Mouse (Mus musculus): Measurements from ENCODE around the gene Col11a2. TPM values are rescaled to one million over a fixed set of nuclear protein-coding genes. Genes with fewer than 3 reads are reported as not detected.

Gene Col11a2
- polyA plus RNA-seq, 1 experiment from 2014 or later = 0.27 TPM

DNA sequence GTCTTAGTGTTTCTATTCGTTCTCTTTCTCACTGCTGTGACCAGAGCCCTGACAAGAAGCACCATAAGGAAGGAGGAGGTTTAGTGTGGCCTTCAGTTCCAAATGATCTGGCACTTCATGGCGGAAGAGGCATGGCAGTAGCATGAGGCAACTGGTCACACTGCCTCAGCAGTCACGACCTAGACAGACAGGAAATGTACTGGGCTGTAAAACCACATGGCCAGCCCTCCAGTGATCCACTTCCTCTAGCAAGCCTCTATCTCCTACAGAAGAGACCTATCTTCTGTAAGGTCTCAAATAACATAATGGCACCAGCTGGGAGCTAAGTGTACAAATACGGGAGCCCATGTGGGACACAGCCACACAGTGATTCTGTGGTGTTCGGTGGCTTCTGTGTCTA, 32.9 kb downstream of the Col11a2 start:
- WGBS (ENCODE audit: insufficient replicate concordance) = 35% methylated on average over 5 of the region's 5 CpGs
- H3K27me3 ChIP-seq (ENCODE audit: control insufficient read depth, insufficient read depth, low read depth, low read length) = peaks cover 15% of the 10 kb centered on the region
- no peak overlapping the region for H3K4me3 ChIP-seq (ENCODE audit: low read depth, low read length)
- no peaks in the 10 kb centered on the region for H3K9me3 ChIP-seq (replicated peaks; ENCODE audit: control insufficient read depth, low read length)
- H3K27ac ChIP-seq (ENCODE audit: low read length) = no peak overlapping the region
- H3K4me2 ChIP-seq (ENCODE audit: low read depth, low read length) = no peak overlapping the region
- H3K36me3 ChIP-seq (ENCODE audit: control insufficient read depth, insufficient read depth) = no peaks in the 10 kb centered on the region
- H3K4me1 ChIP-seq (ENCODE audit: control insufficient read depth, low read depth, low read length) = no peaks in the 10 kb centered on the region
- no peak for ATAC-seq (ENCODE audit: low read depth)
- H3K9ac ChIP-seq (ENCODE audit: low read depth, low read length) = no peak overlapping the region

DNA sequence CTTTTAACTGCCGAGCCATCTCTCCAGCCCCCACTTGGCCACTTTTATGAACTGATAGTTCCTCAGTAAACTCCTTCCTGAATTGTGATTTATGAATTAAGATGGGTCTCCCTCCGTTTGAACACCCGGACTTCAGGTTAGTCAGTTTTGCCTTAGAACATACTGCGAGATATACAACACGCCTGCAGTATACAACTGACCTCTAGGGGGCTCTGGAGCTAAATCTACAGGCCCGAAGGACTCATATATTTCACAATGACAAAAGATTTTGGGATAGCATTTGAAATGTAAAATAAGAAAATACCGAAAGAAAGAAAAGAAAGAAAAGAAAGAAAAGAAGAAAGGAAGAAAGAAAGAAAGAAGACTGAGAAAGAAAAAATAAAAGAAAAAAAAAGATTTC, 36.0 kb downstream of the Col11a2 start:
- no peak overlapping the region for H3K4me2 ChIP-seq (ENCODE audit: low read depth, low read length)
- no peaks in the 10 kb centered on the region for H3K9me3 ChIP-seq (replicated peaks; ENCODE audit: control insufficient read depth, low read length)
- no peak for ATAC-seq (ENCODE audit: low read depth)
- no peak overlapping the region for H3K9ac ChIP-seq (ENCODE audit: low read depth, low read length)
- H3K4me3 ChIP-seq (ENCODE audit: low read depth, low read length) = no peak overlapping the region
- WGBS (ENCODE audit: insufficient replicate concordance) = 26% methylated on average over 7 of the region's 7 CpGs
- no peak overlapping the region for H3K27ac ChIP-seq (ENCODE audit: low read length)
- H3K4me1 ChIP-seq (ENCODE audit: control insufficient read depth, low read depth, low read length) = no peaks in the 10 kb centered on the region; the same call in 1 of the 2 replicates
- H3K27me3 ChIP-seq (ENCODE audit: control insufficient read depth, insufficient read depth, low read depth, low read length) = peaks cover 20% of the 10 kb centered on the region
- no peaks in the 10 kb centered on the region for H3K36me3 ChIP-seq (ENCODE audit: control insufficient read depth, insufficient read depth)

DNA sequence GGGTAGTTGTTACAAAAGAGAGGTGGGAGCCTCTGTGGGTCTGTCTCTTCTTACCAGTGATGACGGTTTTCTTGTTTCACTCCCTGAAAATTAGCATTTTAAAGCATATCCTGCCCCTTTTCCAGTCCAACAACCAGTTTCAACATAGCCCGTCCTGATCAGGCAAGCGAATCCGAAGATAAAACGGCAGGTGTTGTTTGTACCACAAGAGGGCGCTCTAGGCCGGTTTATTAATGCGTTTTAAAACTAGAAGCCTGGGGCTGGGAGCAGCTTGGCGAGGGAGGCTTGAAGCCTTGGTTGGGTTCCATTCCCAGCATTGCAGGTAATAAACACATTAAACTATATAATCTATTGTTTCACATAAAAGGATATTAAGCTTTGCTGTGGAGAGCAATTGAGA, 38.3 kb downstream of the Col11a2 start:
- no peaks in the 10 kb centered on the region for H3K9me3 ChIP-seq (replicated peaks; ENCODE audit: control insufficient read depth, low read length)
- H3K4me1 ChIP-seq (ENCODE audit: control insufficient read depth, low read depth, low read length) = no peaks in the 10 kb centered on the region; the same call in 1 of the 2 replicates
- no peaks in the 10 kb centered on the region for H3K36me3 ChIP-seq (ENCODE audit: control insufficient read depth, insufficient read depth)
- peaks cover 20% of the 10 kb centered on the region for H3K27me3 ChIP-seq (ENCODE audit: control insufficient read depth, insufficient read depth, low read depth, low read length)
- no peak for ATAC-seq (ENCODE audit: low read depth)
- no peak overlapping the region for H3K4me3 ChIP-seq (ENCODE audit: low read depth, low read length)
- no peak overlapping the region for H3K4me2 ChIP-seq (ENCODE audit: low read depth, low read length)
- no peak overlapping the region for H3K9ac ChIP-seq (ENCODE audit: low read depth, low read length)
- no peak overlapping the region for H3K27ac ChIP-seq (ENCODE audit: low read length)
- 1% methylated on average over 9 of the region's 9 CpGs for WGBS (ENCODE audit: insufficient replicate concordance)

DNA sequence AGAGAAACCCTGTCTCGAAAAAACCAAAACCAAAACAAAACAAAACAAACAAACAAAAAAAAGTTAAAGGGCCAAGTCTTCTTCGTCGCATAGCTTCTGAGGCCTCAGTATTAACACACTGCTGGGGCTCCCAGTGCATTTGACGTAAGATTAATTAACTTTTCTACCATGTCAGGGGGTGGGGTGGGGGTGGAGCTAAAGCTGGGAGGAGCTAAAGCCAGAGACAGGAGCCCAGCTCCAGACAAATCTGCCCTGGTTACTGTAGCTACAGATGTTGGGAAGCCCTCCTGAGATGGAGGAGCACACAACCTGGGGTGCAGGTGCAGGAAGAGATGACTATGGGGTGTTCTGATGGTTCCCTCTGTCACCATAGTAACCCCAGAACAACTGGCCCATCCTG, 38.9 kb downstream of the Col11a2 start:
- Histone ChIP-seq H3K4me1 (ENCODE audit: control insufficient read depth, low read depth, low read length) (no peaks in the 10 kb centered on the region; the same call in 1 of the 2 replicates), H3K27ac (ENCODE audit: low read length) (no peak overlapping the region), H3K9me3 (replicated peaks; ENCODE audit: control insufficient read depth, low read length) (no peaks in the 10 kb centered on the region), H3K27me3 (ENCODE audit: control insufficient read depth, insufficient read depth, low read depth, low read length) (peaks cover 20% of the 10 kb centered on the region), H3K36me3 (ENCODE audit: control insufficient read depth, insufficient read depth) (no peaks in the 10 kb centered on the region), H3K4me2 (ENCODE audit: low read depth, low read length) (no peak overlapping the region), H3K4me3 (ENCODE audit: low read depth, low read length) (no peak overlapping the region), H3K9ac (ENCODE audit: low read depth, low read length) (no peak overlapping the region)
- 48% methylated on average over 4 of the region's 4 CpGs for WGBS (ENCODE audit: insufficient replicate concordance)
- ATAC-seq (ENCODE audit: low read depth) = no peak

DNA sequence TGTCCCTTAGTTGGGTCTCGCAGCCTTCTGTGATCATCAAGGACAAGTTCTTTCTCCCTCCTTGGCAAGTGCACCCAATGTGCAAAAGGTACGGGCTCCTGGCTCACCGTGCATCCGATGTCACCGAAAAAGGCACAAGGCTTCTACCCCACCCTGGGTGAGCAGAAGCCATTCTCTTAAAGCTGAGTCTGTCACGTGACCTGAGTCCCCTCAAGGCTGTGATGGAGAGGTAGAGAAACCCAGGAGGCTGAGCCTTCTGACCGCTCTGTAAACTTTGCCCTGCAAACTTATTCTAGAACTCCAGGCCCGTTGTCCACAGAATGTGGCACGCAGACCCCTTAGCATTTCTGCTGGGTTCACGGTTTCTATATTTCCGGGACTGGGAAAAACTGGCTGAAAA, 39.8 kb downstream of the Col11a2 start:
- Histone ChIP-seq H3K9me3 (replicated peaks; ENCODE audit: control insufficient read depth, low read length) (no peaks in the 10 kb centered on the region), H3K27ac (ENCODE audit: low read length) (no peak overlapping the region), H3K4me2 (ENCODE audit: low read depth, low read length) (no peak overlapping the region), H3K9ac (ENCODE audit: low read depth, low read length) (no peak overlapping the region), H3K27me3 (ENCODE audit: control insufficient read depth, insufficient read depth, low read depth, low read length) (peaks cover 20% of the 10 kb centered on the region), H3K4me1 (ENCODE audit: control insufficient read depth, low read depth, low read length) (no peaks in the 10 kb centered on the region; the same call in 1 of the 2 replicates), H3K4me3 (ENCODE audit: low read depth, low read length) (no peak overlapping the region), H3K36me3 (ENCODE audit: control insufficient read depth, insufficient read depth) (no peaks in the 10 kb centered on the region)
- no peak for ATAC-seq (ENCODE audit: low read depth)
- 77% methylated on average over 11 of the region's 11 CpGs for WGBS (ENCODE audit: insufficient replicate concordance)

DNA sequence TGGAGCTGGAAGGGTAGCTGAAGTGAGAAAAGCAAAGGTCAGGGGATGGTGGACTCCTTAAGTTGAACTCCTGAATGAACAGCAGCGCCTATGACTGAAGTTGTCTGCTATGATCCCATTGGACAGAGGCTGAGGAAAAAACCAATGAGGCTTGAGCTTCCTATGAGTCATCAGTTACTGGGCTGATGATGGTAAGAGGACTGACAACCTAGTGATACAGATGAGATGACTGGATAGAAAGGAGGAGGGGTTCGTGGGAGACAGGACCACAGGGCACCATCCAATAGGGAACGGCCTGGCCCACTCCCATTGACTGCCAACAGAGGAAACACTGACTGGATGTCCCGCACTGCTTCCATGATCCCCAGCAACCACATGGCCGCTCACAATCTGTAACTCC, 40.4 kb downstream of the Col11a2 start:
- no peak overlapping the region for H3K4me3 ChIP-seq (ENCODE audit: low read depth, low read length)
- peaks cover 20% of the 10 kb centered on the region for H3K27me3 ChIP-seq (ENCODE audit: control insufficient read depth, insufficient read depth, low read depth, low read length)
- ATAC-seq (ENCODE audit: low read depth) = no peak
- no peaks in the 10 kb centered on the region for H3K9me3 ChIP-seq (replicated peaks; ENCODE audit: control insufficient read depth, low read length)
- no peak overlapping the region for H3K9ac ChIP-seq (ENCODE audit: low read depth, low read length)
- H3K4me2 ChIP-seq (ENCODE audit: low read depth, low read length) = no peak overlapping the region
- WGBS (ENCODE audit: insufficient replicate concordance) = 26% methylated on average over 5 of the region's 5 CpGs
- H3K36me3 ChIP-seq (ENCODE audit: control insufficient read depth, insufficient read depth) = no peaks in the 10 kb centered on the region
- no peaks in the 10 kb centered on the region; the same call in 1 of the 2 replicates for H3K4me1 ChIP-seq (ENCODE audit: control insufficient read depth, low read depth, low read length)
- H3K27ac ChIP-seq (ENCODE audit: low read length) = no peak overlapping the region

DNA sequence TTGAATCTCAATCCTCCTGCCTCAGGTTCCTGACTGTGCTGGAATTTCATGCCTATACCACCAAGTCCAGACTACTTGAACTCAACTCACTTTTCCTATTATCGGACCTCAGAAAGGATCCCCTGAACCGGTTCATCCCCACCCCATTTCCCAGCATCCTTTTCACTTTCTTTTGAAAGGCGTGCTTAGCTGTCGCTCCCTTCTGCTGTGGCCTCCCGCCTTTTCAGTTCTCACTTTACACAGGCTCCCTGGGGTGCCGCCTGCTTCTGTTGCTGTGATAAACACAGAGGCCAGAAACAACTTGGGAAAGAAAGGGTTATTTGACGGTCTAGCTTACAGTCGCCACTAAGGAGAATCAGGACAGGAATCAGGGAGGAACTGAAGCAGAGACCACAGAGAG, 43.9 kb downstream of the Col11a2 start:
- no peaks in the 10 kb centered on the region for H3K4me1 ChIP-seq (ENCODE audit: control insufficient read depth, low read depth, low read length)
- H3K9ac ChIP-seq (ENCODE audit: low read depth, low read length) = no peak overlapping the region
- WGBS (ENCODE audit: insufficient replicate concordance) = 29% methylated on average over 8 of the region's 8 CpGs
- H3K36me3 ChIP-seq (ENCODE audit: control insufficient read depth, insufficient read depth) = no peaks in the 10 kb centered on the region
- H3K27ac ChIP-seq (ENCODE audit: low read length) = no peak overlapping the region
- no peaks in the 10 kb centered on the region for H3K9me3 ChIP-seq (replicated peaks; ENCODE audit: control insufficient read depth, low read length)
- H3K27me3 ChIP-seq (ENCODE audit: control insufficient read depth, insufficient read depth, low read depth, low read length) = no peaks in the 10 kb centered on the region
- no peak for ATAC-seq (ENCODE audit: low read depth)
- no peak overlapping the region for H3K4me3 ChIP-seq (ENCODE audit: low read depth, low read length)
- no peak overlapping the region for H3K4me2 ChIP-seq (ENCODE audit: low read depth, low read length)

DNA sequence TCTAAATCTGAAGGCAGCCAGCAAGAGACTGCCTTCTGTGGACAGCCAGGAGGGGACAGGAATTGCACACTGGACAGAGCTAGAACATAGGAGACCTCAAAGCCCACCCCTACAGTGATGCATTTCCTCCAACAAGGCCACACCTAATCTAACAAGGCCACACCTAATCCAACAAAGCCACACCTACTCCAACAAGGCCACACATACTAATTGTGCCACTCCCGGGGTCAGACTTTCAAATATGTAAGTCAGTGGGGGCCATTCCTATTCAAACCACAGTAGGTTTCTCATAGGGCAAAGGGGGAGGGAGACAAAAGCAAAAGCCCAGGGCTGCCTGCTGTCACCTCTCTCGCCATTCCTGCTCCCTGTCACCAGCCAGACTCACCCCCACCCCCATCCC, 48.1 kb downstream of the Col11a2 start:
- Histone ChIP-seq H3K4me3 (ENCODE audit: low read depth, low read length) (no peak overlapping the region), H3K27ac (ENCODE audit: low read length) (no peak overlapping the region), H3K4me2 (ENCODE audit: low read depth, low read length) (no peak overlapping the region), H3K9ac (ENCODE audit: low read depth, low read length) (no peak overlapping the region), H3K4me1 (ENCODE audit: control insufficient read depth, low read depth, low read length) (no peaks in the 10 kb centered on the region), H3K9me3 (replicated peaks; ENCODE audit: control insufficient read depth, low read length) (no peaks in the 10 kb centered on the region), H3K36me3 (ENCODE audit: control insufficient read depth, insufficient read depth) (no peaks in the 10 kb centered on the region), H3K27me3 (ENCODE audit: control insufficient read depth, insufficient read depth, low read depth, low read length) (no peaks in the 10 kb centered on the region)
- ATAC-seq (ENCODE audit: low read depth) = no peak
- 52% methylated on average over 2 of the region's 2 CpGs for WGBS (ENCODE audit: insufficient replicate concordance)

DNA sequence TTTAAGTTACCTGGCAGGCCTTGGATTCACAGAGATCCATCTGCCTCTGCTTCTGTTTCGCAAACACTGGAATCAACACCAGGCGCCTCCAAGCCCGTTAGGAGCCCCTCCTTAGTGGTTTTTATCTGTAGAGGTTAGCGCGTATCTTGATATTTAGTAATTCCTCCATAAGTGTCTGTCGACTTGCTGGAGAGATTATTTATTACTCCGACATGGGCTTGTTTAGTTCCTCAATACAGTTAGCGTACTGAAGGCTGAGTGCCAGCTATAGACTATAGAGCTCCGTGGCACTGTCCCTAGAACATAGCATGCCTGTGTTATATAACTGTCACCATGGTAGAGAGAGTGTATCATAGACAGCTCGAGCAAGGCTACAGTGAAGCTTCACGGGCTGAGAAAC, 48.9 kb downstream of the Col11a2 start:
- Histone ChIP-seq H3K27ac (ENCODE audit: low read length) (no peak overlapping the region), H3K27me3 (ENCODE audit: control insufficient read depth, insufficient read depth, low read depth, low read length) (no peaks in the 10 kb centered on the region), H3K36me3 (ENCODE audit: control insufficient read depth, insufficient read depth) (no peaks in the 10 kb centered on the region), H3K4me1 (ENCODE audit: control insufficient read depth, low read depth, low read length) (no peaks in the 10 kb centered on the region), H3K9me3 (replicated peaks; ENCODE audit: control insufficient read depth, low read length) (no peaks in the 10 kb centered on the region), H3K4me3 (ENCODE audit: low read depth, low read length) (no peak overlapping the region), H3K9ac (ENCODE audit: low read depth, low read length) (no peak overlapping the region), H3K4me2 (ENCODE audit: low read depth, low read length) (no peak overlapping the region)
- WGBS (ENCODE audit: insufficient replicate concordance) = 51% methylated on average over 11 of the region's 11 CpGs
- ATAC-seq (ENCODE audit: low read depth) = no peak

All from liver, embryonic 16.5 days (tissue).